Mouse (Mus musculus) left cerebral cortex, postnatal 10 days (tissue): ENCODE measurements at regions not wholly inside any gene's neighbourhood (a gene's known extent, or its start where the extent isn't known, plus 50 kb on each side); places are given as distances from the start of the nearest gene placed in this dataset.
"Not testable (repeated sequence)": the region's sequence is repeated elsewhere in the genome, so short reads cannot be mapped to it uniquely, and the experiment has no call there.

Experiments
- DNase-seq, 2 experiments: peaks; one replicate each; pipeline ENCODE4 v3.0.0; 2021 to 2022; ENCODE audit warnings: low spot score in 2 of 2, mixed read lengths in 1 of 2; ENCODE audit errors: extremely low spot score in 1 of 2
- intact Hi-C: fragments of 180-260 bp; cut with DNase I; formaldehyde crosslinking; loops from one replicate; pipeline ENCODE4 v1.15.1; 2025

DNA sequence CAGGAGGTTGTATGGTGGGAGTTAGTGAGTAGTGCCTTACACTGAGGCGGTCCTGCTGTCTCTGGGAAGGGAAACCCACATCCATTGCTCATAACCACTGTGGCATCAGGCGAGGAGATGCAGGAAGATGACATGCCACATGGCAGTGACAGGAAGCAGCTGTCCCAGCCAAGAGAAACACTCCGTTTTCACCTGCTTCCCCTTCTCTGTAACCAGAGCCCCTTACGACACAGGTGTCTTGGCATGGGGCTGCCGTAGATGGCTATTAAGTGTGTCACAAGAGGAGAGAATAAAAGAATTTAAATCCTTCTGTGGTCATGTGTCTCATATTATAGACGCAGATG, 81.5 kb upstream of the Gm5148 start:
- no peak for DNase-seq
- intact Hi-C loops = no loop called here

DNA sequence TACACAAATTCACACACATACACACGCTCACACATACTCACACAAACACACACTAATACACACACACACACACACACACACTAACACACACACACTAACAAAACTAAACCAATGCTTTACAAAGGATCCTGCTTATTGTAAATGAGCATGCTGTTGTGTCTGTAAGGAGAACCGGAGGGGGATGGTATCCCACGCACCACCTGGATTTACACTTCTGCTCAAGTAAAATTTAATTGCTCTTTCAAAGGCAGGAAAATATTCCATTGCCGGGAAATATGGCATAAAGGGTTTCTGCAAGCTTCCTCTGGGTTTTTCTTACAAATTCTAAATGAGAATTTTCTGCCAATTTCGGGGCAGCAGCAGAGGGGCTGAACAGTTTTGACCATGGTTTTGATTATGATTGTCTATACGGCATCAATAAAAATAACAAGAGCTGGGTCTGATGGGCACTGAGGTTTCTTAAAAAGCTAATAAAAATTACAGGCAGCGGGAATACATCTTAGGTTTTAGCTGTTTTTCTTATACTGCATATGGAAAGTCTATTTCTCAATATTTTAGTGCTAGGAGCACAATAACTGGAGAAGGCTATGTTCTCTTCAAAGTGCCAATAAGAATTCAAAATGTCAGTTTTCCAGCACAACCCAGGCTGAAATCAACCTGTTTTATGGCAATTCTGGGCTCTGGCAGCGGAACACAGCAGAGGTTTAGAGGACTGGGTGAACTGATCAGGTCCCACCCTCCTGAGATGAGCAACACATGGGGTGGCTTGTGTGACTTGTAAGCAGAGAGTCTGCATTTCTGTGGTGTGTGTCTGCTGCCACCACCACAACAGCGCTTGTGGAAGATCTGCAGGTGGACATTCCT, 80.9 kb upstream of the Gm5148 start:
- intact Hi-C loops = no loop called here
- peak in 1 of 2 experiments; percentile 52 for DNase-seq

DNA sequence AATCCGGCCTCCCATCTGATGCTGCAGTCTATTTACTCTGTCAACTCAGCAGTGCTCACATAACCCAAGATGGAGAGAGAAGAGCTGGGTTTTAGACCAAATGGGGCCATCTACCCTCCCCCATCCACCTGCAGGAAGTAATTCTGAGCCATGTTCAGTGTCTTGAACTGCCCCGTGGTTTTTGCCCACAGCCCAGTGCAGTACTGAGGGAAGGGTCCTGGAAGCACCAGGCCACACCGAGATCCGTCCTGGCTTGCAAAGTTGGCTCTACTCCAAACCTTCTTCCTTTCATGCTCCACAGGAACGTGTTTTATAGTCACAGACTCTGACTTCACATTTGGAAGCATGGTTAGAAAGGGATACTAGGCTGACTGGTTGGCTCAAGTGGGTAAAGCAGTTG, 80.0 kb upstream of the Gm5148 start:
- intact Hi-C loops = no loop called here
- DNase-seq = no peak

DNA sequence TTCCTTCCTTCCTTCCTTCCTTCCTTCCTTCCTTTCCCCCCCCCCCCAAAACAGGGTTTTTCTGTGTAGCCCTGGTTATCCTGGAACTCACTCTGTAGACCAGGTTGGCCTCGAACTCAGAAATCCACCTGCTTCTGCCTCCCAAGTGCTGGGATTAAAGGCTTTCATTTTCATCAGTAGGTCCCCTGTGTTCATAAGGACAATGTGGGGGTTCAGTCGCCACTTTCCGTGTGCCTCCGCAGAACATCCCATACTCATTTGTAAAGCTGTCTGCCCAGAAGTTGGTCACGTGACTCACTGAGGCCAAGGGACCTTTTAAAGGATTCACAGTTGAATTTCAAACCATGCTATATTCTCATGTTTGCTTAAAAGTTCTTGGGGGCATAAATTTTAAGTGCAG, 79.5 kb upstream of the Gm5148 start:
- intact Hi-C loops, DNase-seq: not testable (repeated sequence)

DNA sequence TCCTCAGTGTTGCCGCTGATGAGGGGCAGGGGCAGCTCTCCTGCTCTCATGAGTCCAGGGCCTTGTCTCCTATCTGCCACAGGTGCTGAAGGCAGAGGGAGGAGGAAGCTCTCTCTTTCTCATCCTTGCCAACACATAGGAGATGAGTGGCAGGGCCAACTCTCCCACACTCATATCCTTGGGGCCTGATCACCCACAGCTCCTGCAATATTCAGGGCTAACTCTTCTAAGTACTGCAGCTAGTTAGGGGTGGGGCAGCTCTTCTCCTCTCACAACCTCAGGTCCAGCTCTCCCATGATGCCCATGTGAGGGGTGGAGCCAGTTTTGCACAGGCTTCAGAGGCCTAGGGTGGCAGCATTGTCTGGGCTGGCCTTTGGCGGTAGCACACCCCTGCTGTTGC, 77.3 kb upstream of the Gm5148 start:
- intact Hi-C loops = no loop called here
- no peak for DNase-seq

DNA sequence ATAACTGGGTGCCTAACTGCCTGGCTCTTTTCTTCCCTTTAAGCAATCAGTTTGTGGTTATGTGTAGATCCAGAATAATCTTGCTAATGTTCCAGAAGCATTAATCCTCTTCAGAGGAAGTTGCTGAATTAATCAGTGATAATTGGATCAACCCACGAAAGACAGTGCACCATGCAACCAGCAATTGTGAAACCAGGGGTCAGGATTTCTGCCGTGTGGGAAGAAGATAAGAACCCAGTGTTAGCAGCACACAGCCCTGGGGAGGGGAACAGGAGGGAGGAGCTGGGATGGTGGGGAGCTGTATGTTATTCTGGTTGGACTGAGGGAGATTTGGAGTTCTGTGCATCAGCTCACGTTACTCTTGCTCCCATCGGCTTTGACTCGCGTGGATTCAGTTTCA, 75.5 kb upstream of the Gm5148 start:
- no peak for DNase-seq
- intact Hi-C loops = no loop called here

DNA sequence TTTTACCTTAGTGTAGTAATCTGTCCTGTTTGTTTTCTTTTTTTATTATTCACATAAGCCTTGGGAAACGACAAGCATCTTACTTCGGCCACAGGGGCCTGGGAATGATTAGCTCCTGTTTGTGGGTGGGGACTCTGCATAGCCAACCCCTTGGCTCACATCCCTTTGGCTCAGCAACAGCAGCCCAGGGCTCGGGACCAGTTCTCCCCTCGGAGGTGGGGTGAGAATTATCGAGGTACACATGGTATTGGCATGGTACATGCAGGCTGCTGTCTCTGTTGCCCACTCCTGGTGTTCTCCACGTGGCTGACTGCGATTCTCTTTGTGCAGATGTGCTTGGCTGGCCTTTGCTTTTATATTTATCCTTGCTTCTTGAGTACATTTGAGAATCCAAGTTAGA, 65.4 kb upstream of the Gm5148 start:
- DNase-seq = no peak
- intact Hi-C loops = no loop called here

DNA sequence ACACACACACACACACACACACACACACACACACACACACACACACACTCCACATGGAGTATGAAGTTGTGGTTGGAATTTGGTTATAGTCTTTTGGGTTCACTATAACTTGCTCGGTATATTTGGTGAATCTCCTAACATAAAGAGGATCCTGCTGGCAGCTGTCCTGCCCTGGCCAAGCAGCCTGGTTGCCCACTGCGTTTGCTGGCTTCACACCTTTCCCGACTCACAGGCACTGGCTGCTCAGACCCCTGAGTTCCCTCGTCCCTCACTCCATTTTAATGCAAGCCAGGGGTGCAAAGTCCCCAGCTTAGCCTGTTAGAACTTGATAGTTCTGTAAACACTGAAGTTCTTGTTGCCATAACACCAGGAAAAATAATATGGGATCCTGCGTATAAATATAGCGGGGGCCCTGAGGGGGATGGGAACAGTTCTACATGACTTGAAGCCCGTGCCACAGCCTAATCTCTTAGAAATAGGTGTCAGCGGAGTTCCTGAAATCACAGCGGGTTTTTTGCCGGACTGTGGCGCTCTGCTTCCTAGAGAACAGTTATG, 64.9 kb upstream of the Gm5148 start:
- intact Hi-C loops = no loop called here
- DNase-seq = no peak

DNA sequence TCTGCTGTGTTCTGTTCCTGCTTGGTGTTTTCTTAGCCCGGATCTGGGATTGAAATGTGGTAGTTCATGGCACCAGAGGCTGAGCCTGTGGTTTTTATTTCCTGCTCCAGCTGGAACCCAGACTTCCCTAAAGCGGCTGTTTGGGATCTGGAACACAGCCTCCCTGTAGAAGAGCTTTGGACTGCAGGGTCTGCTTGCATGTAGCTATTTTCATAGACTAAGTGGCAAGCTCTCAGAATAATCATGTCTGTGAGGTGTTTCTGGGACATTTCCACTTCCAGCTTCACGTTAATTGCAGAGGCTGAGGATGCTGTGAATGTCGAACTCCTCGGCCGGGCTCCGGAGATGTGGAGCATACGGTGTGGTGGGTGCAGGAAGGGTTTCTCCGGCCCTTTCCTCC, 64.1 kb upstream of the Gm5148 start:
- no peak for DNase-seq
- intact Hi-C loops = no loop called here

DNA sequence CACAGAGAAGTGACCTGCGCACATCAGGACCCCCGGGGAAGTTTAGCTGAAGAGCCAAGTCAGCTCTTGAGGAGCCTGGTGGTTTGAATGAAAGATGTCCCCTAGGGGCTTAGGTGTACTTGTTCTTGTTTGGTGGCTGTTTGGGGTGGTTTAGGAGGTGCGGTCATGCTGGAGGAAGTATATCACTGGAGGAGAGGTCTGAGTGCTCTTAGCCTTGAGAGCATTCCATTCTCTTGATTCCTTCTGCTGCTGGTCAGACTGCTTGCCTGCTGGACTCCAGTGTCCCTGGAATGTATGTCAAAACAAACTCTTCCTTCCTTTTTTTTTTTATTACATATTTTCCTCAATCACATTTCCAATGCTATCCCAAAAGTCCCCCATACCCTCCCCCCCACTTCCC, 62.5 kb upstream of the Gm5148 start:
- intact Hi-C loops = no loop called here
- no peak for DNase-seq

DNA sequence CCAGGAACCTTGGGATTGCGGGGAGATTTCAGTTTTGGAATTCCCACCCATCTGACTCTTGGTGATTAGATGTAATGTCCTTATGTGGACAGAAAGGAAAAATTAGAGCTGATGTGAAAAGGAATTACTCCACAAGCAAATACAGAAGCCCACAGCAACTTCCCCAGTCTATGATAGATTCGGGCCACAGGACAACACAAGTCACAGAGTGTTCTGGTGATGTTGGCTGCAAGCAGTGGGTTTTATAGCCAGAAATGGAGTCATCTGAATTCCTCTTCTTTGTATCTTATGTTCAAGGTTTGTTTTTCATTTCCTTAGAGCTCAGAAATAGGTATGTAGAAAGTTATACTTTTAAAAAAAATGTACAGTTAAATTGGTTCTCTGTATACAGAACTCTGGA, 56.8 kb upstream of the Gm5148 start:
- no peak for DNase-seq
- intact Hi-C loops = no loop called here

DNA sequence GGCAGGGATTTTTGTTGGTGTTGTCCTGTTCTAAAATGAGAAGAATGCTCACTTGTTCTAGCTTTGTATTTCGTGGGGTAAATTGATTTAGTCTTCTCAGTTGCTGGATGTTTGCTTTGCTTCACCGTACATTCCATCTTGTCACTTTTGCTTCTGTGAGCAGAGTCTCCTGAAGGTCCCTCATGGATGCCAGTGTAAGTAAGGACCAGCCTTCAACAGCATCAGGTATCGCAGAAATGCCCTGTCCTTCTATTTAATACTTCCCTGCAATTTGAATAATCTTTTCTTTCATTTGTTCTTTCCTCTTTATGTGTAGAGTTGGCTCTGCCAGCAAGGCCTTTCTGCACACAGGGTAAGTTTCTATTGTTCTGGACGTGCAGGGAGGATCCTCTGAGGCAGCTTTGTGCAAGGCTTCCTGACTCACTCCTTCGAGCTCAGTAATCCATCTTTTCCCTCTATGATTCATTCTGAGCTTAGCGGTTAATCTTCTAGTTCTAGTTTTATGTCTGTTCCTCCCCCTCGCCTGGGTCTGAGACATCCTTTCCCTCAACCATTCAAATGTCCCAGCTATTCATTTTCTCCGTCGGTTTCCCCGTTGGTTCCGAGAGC, 55.7 kb upstream of the Gm5148 start:
- no peak for DNase-seq
- intact Hi-C loops = no loop called here

DNA sequence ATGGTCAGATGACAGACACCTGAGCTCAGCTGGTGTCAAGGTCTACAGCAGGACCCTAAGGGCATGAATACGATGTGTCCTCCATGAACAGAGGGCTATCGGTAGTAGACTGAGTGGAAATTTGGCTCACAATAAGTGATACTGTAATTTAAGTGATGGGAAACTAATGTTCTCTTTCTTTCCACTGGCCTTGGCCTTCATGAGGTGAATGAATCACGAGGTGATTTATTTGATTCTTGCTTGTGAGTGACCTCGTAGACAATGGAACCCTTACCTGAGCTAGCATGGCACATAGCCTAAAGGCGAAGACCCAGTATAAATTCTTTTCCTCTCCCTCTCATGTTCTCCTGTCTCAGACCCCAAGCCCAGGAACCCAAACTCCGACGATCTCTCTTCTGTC, 54.1 kb upstream of the Gm5148 start:
- intact Hi-C loops = no loop called here
- DNase-seq = no peak

DNA sequence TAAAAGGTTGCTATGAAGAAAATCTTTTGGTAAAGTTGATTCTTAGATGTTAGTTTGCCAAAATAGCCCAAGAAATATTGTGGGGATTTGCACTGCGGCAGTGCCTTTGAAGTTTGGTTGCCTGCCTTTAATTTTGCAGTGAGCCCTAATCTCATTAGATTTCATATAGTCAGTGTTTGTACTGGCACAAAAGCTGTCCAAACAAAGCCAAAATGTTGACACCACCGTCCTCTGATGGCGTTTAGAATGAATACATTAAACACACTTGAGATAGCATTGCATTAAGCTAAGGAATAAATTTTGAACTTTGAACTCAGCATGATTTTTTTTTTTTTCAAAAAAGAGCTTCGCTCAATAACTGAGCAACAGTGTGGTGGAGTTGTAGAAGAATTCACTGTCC, 51.9 kb upstream of the Gm5148 start:
- intact Hi-C loops = no loop called here
- DNase-seq = no peak
